Mouse (Mus musculus): Measurements from ENCODE around the gene Map3k3.
"Not testable (repeated sequence)": the region's sequence is repeated elsewhere in the genome, so short reads cannot be mapped to it uniquely, and the experiment has no call there.

Gene Map3k3

GRCm38 (mm10) chr11:106084911-106085561 is 623 bp downstream of the Map3k3 start:
- in situ Hi-C loops (cut with MboI): no loop called here

DNA sequence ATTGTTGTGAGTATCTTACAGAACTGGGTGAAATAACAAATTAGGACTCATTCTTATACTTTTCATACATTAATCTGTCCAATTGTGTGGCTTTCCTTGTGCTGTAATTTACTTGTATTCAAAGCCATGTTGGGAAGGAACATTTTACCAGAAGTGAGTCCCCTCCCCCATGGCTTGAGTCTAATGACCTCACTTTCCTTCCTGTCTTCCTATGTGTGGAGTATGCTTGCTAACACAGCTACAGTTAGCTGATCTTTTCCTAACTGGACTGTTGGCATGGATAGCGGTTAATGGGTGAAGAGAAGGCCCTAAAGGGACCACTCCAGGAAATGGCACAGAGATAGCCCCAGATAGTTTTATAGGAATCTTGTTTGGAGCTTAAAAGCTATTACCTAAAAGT is 13.8 kb downstream of the Map3k3 start:
- in situ Hi-C loops (cut with MboI): no loop called here

DNA sequence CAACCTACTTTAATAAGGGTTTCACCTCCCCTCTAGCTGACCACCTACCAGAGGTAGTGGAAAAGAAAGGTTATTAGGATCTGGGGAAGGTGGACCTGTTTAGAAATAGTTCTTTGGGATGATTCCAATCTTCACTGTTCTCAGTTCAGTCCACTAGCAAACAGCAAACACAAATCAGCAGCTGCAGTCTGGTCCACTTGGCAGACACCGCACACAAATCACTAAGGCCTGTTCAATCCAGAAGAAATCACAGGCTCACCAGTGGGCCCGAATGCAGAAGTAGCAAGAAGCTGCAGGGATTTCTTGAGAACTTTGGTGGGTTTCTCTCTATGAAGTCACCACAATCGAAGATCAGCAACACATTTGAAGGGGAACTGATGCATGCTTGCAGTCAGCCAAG is 18.5 kb downstream of the Map3k3 start:
- in situ Hi-C loops (cut with MboI): no loop called here

DNA sequence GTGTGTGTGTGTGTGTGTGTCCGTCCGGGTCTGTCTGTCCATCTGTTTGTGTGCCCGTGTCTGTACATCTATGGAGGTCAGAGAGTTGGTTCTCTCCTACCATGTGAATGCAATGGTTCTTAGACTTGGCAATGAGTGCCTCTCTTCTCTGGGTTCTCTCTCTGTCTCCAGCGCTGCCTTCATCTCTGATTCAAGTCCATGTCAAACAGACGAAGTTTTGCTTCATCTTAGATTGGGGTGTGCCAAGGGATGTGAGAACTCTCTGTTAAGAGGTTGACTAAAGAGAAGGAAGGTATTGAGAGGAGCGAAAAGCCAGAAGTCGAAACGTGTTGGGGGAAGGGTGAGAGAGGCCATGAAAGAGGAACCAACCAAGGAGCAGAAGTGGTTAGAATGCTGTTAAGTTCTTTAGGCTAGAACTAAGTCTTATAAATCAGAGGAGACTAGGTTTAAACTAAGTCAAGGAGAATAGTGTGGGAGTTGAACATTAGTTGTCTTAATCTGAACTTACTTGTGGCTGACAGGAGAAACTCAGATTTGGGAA is 21.7 kb downstream of the Map3k3 start:
- in situ Hi-C loops (cut with MboI): no loop called here

- in situ Hi-C loops (cut with MboI): no loop called here
These were observed 27.3 kb downstream of the Map3k3 start for GRCm38 (mm10) chr11:106111688-106112087.

DNA sequence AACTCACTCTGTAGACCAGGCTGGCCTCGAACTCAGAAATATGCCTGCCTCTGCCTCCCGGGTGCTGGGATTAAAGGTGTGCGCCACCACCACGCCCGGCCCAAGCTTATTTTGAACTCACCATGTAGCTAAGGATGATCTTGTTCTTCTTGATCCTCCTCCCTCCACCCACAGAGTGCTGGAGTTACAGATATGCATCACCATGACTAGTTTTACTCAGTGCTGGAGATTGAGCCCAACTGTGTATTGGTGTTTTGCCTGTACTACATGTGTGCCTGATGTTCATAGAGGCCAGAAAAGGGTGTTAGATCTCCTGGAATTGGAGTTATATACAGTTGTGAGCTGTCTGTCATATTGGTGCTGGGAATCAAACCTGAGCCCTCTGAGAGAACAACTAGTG is 37.8 kb downstream of the Map3k3 start:
- in situ Hi-C loops (cut with MboI): no loop called here

GRCm38 (mm10) chr11:106122736-106123135 is 38.3 kb downstream of the Map3k3 start:
- in situ Hi-C loops (cut with MboI): no loop called here

DNA sequence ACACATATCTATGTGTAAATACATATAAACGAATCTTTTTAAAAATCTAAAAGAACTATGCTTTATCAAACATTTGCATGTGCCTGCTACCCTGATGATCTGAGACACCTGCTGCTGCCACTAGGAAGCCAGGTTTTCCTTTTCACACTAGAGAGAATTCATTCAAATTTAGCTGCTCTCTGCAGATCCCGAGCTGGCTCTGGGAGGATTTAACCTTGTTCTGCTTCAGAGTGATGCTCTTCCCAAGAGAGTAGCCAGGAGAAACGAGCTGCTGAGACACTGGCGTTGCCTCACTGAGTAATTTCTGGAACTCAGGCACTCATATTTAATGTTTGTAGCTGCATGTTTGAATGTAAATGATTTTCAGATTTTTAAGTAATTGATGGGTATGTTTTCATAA is 40.4 kb downstream of the Map3k3 start:
- in situ Hi-C loops (cut with MboI): no loop called here

- in situ Hi-C loops (cut with MboI): no loop called here
These were observed 41.4 kb downstream of the Map3k3 start for GRCm38 (mm10) chr11:106125827-106126226.

- in situ Hi-C loops (cut with MboI): not testable (repeated sequence)
These were observed 42.4 kb downstream of the Map3k3 start for GRCm38 (mm10) chr11:106126727-106127373.

DNA sequence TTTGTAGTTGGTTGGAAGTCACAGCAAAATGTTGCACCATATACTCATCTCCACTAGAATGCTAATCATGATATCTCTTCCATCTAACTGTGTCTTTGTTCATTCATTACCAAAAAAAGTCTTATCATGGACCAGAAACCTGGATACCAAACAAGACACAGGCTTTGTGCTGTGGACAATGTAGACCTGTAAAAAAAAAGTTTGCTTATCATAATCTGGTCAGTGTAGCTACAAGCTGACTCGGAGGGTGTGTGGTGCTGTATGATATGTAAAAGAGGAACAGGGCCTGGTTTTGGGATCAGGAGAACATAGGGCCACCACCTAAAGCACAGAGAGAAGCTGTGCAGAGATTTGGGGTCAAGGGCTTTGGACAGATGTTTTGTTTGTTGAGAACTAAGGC is 45.1 kb downstream of the Map3k3 start:
- in situ Hi-C loops (cut with MboI): no loop called here

DNA sequence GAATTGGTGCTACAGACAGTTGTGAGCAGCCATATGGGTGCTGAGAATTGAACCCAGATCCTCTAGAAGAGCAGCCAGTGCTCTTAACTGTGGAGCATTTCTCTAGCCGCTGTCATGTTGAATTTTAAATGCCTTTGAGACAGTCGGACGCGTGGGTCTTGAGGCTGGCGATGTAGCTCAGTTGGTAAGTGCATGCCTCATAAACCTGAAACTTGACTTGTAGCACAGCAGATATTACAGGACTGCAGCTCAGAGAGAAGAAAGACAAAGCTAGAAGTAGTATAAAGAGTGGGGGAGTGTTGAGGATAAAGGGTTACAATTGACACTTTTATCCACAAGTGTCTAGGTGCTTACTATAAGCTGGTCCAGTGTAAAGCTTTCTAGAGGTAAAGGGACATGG is 48.1 kb downstream of the Map3k3 start:
- in situ Hi-C loops (cut with MboI): no loop called here

DNA sequence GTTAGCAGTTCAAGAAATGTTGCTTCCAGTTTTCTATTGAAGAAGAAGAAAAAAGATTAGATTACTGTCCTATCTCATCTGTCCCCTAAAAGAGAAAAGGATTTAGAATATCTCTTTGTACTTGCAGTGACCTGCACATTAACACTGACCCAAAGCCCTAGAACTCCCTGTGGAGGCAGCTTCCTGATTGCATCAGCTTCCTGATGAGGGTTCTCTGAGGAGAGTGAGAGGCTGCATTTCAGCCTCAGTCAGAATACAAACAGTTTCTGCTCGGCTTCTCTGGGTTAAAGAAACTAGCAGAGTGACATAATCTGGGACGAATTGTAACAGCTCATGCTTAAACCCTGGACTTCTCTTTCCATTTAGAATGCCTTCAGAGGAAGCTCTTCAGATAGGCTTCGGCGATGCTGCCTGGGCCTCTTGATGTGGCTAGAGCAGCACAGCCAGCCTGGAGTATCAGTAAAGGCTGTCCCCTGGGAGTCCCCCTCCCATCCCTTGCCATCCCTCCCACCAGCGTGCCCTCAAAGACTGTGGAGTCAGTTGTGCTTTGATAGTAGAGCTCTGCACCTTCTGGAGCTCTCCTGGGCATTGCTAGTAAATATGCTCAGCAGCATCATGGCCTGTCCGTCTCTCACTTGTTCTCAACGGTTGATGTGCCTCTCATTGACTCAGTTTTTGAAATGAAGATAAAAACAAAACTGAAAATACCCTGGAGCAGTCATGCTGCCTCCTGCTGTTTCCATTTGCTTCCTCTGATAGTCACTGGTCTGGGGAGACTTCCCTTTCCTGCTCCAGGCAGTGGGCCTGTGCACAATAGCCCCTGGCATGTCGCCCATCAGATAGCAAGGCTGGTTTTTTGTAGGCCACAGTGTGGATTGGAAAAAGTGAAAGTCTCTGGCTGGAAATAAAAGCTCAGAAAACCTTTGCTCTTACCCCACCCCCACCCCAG is 50.4 kb downstream of the Map3k3 start:
- in situ Hi-C loops (cut with MboI): no loop called here

DNA sequence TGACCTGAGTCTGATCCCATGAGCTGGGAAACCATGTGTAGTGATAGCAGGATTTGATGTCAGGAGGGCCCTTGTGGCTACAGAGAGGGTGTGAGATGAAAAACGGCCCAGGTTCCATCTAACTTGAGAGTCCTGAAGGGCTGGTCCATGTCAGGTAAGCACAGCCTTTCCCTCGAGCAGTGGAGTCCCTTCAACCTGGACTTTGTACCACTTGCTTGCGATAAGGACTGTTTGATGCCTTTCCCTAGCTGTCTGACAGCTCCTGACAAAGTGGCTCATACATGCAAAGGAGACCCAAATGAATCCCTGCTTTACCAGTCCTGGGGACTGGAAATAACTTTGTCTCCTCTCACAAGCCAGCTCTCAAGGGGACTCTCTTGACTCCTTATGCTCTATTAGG is 66.8 kb downstream of the Map3k3 start:
- in situ Hi-C loops (cut with MboI): no loop called here

GRCm38 (mm10) chr11:106152132-106152531 is 67.7 kb downstream of the Map3k3 start:
- in situ Hi-C loops (cut with MboI): no loop called here

DNA sequence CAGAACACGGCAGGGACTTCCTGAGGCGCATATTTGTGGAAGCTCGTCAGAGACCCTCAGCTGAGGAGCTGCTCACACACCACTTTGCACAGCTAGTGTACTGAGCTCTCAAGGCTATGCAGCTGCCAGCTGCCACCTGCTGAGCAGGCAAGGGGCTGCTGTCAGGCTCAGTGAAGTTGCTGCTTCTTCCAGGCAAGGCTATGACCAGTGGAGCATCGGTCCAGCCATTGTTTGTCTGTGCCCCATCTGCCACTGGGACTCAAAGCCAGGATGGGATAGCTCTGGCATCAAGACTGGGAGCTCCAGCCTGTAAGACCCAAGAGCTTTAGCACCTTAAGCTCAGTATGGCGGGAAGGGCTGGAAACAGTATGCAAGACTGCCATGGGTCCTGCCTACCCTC is 69.7 kb downstream of the Map3k3 start:
- in situ Hi-C loops (cut with MboI): no loop called here

- in situ Hi-C loops (cut with MboI): no loop called here
These were observed 70.4 kb downstream of the Map3k3 start for GRCm38 (mm10) chr11:106154770-106155169.

DNA sequence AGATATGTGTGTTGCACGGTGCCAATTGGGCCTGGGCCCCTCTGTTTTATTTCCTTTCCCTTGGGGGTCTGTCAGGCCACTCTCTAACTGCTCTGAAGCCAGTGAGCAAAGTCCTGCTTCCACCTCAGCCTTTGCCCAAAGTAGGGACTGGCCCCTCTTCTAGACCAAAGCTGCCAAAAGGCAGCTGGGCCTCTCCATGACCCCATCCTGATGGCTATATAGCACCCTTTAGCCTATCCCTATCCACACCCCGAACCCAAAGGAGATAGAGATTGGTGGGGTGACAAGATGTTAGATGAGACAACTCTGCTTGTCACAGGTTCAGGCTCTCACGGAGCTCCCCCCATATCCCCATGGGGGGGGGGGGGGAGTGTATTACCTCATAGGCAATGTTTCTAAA is 71.3 kb downstream of the Map3k3 start:
- in situ Hi-C loops (cut with MboI): no loop called here

DNA sequence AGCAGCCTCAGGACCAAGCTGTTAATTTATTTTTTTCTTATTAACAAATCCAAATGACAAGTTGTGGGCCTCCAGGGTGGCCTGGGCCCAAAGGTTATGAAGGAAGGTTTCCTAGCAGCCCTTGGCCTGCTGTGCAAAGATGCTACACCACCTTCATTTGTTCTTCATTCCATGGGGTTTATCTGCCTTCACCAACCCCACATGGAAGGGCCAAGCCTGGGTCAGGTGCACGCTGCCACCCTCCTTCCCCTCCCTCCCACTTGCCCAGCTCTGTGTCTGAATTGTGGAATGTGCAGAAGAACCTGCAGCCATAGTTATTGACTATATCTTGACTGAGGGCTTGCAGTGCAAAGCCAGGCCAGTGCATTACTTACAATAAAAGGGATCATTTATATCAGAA is 71.8 kb downstream of the Map3k3 start:
- in situ Hi-C loops (cut with MboI): no loop called here

DNA sequence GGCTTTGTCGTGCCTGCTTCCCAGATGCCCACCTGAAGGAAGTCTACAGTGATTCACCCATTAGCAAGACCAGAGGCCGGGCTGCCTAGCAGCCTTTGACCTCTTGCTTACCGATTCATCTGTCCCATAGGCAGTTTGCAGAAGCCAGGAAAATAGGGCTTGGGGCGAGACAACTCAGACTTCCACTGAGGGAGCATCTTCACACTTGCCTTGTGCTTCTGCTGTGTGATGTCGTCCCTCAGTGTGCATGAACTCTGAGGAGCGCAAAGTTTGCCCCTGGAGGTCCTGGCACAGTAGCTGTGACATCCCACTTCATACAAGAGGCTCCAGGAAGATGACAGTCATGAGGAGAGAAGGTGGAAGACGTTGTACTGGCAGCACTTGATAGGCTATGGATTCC is 72.7 kb downstream of the Map3k3 start:
- in situ Hi-C loops (cut with MboI): no loop called here

- in situ Hi-C loops (cut with MboI): no loop called here
These were observed 73.9 kb downstream of the Map3k3 start for GRCm38 (mm10) chr11:106158081-106158929.

- in situ Hi-C loops (cut with MboI): no loop called here
These were observed 74.5 kb downstream of the Map3k3 start for GRCm38 (mm10) chr11:106158930-106159215.
